Mouse (Mus musculus) left cerebral cortex, adult 2 months (tissue): Measurements from ENCODE around the gene Syna. TPM values are rescaled to one million over a fixed set of nuclear protein-coding genes. Genes with fewer than 3 reads are reported as not detected.

ENCODE experiments used
- DNase-seq, 2 experiments: peaks; one replicate each; pipeline ENCODE4 v3.0.0; 2021 to 2022; ENCODE audit warnings: low spot score in 2 of 2, mixed read lengths in 1 of 2; ENCODE audit errors: extremely low spot score in 1 of 2
- H3K27ac ChIP-seq: fragments of 200-600 bp; 2 replicates; pipeline ENCODE4 v1.8.1; 2022
- H3K4me3 ChIP-seq: fragments of 200-600 bp; 2 replicates; pipeline ENCODE4 v1.8.1; 2022
- CTCF ChIP-seq: fragments of 200-600 bp; IDR thresholded peaks from 2 replicates; pipeline ENCODE4 v1.8.1; 2022; ENCODE audit warnings: antibody characterized with exemption, mild to moderate bottlenecking, moderate library complexity
- intact Hi-C: fragments of 180-260 bp; cut with DNase I; formaldehyde crosslinking; loops from one replicate; pipeline ENCODE4 v1.15.1; 2025
- total RNA-seq, 2 experiments: library from RNA; stranded (reverse); gene quantifications; 2 replicates each; pipeline ENCODE4 v1.2.3; 2021

Syna gene
- total RNA-seq, 2 experiments from 2014 or later = 0.21 to 0.34 TPM

GRCm38 (mm10) chr5:134545242-134545629, 14.7 kb downstream of the Syna start:
- no peak for DNase-seq
- intact Hi-C loops = no loop called here
- peak; percentile 51 for TF ChIP-seq CTCF
- Histone ChIP-seq H3K27ac (peak overlapping the region; percentile 77), H3K4me3 (no peak overlapping the region)

- intact Hi-C loops = no loop called here
- Histone ChIP-seq H3K4me3 (no peak overlapping the region), H3K27ac (peak overlapping the region; percentile 77)
- no peak for TF ChIP-seq CTCF
- peak in 1 of 2 experiments; percentile 68 for DNase-seq
These were observed 15.3 kb downstream of the Syna start for GRCm38 (mm10) chr5:134544516-134545241.

- H3K27ac ChIP-seq = no peak overlapping the region
- intact Hi-C loops = no loop called here
- DNase-seq = no peak
- TF ChIP-seq CTCF = no peak
- H3K4me3 ChIP-seq = no peak overlapping the region
These were observed 18.3 kb downstream of the Syna start for GRCm38 (mm10) chr5:134541640-134542039.

- intact Hi-C loops = no loop called here
- Histone ChIP-seq H3K4me3 (no peak overlapping the region), H3K27ac (peak overlapping the region; percentile 24; the same call in 1 of the 2 replicates)
- no peak for TF ChIP-seq CTCF
- DNase-seq = no peak
These were observed 19.1 kb downstream of the Syna start for GRCm38 (mm10) chr5:134540881-134541280.

- intact Hi-C loops = no loop called here
- Histone ChIP-seq H3K4me3 (no peak overlapping the region), H3K27ac (peak overlapping the region; percentile 66; the same call in 1 of the 2 replicates)
- peak in 1 of 2 experiments; percentile 45 for DNase-seq
- TF ChIP-seq CTCF = no peak
These were observed 20.1 kb downstream of the Syna start for GRCm38 (mm10) chr5:134539891-134540290.

- TF ChIP-seq CTCF = no peak
- H3K27ac ChIP-seq = no peak overlapping the region
- intact Hi-C loops = no loop called here
- no peak for DNase-seq
- no peak overlapping the region for H3K4me3 ChIP-seq
These were observed 23.9 kb downstream of the Syna start for GRCm38 (mm10) chr5:134536036-134536435.

GRCm38 (mm10) chr5:134532417-134532816, 27.6 kb downstream of the Syna start:
- DNase-seq = no peak
- Histone ChIP-seq H3K27ac (no peak overlapping the region), H3K4me3 (no peak overlapping the region)
- intact Hi-C loops = no loop called here
- no peak for TF ChIP-seq CTCF

GRCm38 (mm10) chr5:134531585-134531984, 28.4 kb downstream of the Syna start:
- no peak for TF ChIP-seq CTCF
- H3K4me3 ChIP-seq = no peak overlapping the region
- peak in 1 of 2 experiments; percentile 55 for DNase-seq
- intact Hi-C loops = no loop called here
- H3K27ac ChIP-seq = peak overlapping the region; percentile 56; the same call in 1 of the 2 replicates

- no peak for TF ChIP-seq CTCF
- intact Hi-C loops = no loop called here
- DNase-seq = peak; percentile 44 to 64
- Histone ChIP-seq H3K27ac (peak overlapping the region; percentile 54), H3K4me3 (no peak overlapping the region)
These were observed 29.1 kb downstream of the Syna start for GRCm38 (mm10) chr5:134530830-134531229.

GRCm38 (mm10) chr5:134528488-134528887, 31.5 kb downstream of the Syna start:
- DNase-seq = no peak
- TF ChIP-seq CTCF = no peak
- Histone ChIP-seq H3K4me3 (no peak overlapping the region), H3K27ac (peak overlapping the region; percentile 44)
- intact Hi-C loops = no loop called here

- DNase-seq = no peak
- Histone ChIP-seq H3K27ac (no peak overlapping the region), H3K4me3 (no peak overlapping the region)
- intact Hi-C loops = no loop called here
- TF ChIP-seq CTCF = peak; percentile 38
These were observed 33.8 kb downstream of the Syna start for GRCm38 (mm10) chr5:134525971-134526711.

GRCm38 (mm10) chr5:134523728-134524127, 36.2 kb downstream of the Syna start:
- Histone ChIP-seq H3K27ac (no peak overlapping the region), H3K4me3 (no peak overlapping the region)
- intact Hi-C loops = no loop called here
- TF ChIP-seq CTCF = no peak
- no peak for DNase-seq
